Mouse (Mus musculus) cerebellum, adult (tissue): ENCODE data around the gene Mogs.

Experiments
- ATAC-seq: cut with Nextera tagmentation; 2 replicates; pipeline ENCODE4 v1.9.2; 2017; ENCODE audit warnings: mild to moderate bottlenecking, moderate library complexity, mixed read lengths; ENCODE audit not compliant: insufficient number of reproducible peaks, low FRiP score, low TSS enrichment

Gene Mogs

GRCm38 (mm10) chr6:83120930-83121862 lies 5.9 kb downstream of the Mogs start, which contains the start of gene Wbp1:
TSS of gene Wbp1 (minus strand) at chr6:83121559.
- peak; percentile 95 for ATAC-seq

DNA sequence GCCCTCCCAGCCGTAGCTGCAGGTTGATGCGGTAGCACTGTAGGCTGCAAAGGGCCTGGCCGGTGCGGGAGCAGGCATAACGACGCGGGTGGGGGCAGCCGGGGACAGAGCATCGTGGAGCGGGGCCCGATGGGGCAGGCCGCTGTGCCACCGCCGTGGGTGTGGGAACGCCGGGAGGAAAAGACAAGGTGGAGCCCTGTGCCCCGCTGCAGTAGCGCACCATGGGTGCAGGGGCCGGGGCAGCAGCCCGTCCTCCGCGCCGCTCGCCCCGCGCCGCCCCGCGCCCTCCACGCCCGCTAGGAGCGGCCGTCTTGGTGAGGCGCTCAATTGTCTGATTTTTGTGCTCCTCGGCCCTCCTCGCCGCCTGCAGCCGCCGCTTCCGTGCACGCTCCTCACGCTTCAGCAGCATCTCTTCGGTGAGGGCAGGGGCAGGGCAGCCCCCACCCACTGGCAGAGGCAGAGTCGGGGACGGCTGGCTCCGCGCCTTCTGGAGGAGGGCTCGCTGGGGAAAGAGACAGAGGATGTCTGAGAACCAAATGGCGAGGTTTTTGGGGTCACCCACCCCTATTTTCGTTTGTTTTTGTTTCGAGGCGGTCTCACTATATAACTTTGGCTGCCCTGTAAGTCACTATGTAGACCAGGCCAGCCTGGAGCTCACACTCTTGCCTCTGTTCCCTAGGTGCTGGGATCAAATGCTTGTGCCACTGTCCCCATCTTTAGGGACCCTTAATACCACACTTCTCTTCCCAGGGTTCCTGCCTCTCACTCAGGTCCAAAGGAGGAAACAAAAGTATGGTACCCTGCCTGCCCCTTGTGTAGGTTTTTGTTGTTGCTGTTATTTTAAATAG lies 6.8 kb downstream of the Mogs start:
- ATAC-seq = no peak; the same call in 1 of the 2 replicates

GRCm38 (mm10) chr6:83122961-83123360 lies 7.7 kb downstream of the Mogs start:
- ATAC-seq = no peak

DNA sequence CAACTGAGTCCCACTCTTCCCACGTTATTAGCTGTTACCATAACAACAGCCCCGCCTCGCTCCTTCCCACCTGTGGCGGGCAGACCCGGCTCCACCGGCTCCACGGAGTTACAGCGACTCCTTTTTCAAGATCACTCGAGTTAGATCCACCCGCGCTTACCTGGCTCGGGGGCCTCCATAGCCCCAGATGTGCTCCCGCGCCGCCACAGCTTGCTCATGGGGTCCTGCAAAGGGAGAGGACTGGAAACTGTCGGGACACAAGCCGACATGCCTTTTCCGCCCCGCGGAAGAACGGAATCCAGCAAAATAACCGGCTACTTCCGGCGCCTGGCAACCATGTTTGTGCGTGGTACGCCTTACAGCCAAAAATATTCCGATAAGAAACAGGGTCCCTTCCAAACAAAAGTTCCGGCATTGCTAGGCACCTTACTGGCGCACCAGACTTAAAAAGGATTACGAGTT lies 9.6 kb downstream of the Mogs start:
- ATAC-seq = peak; percentile 32; the same call in 1 of the 2 replicates

DNA sequence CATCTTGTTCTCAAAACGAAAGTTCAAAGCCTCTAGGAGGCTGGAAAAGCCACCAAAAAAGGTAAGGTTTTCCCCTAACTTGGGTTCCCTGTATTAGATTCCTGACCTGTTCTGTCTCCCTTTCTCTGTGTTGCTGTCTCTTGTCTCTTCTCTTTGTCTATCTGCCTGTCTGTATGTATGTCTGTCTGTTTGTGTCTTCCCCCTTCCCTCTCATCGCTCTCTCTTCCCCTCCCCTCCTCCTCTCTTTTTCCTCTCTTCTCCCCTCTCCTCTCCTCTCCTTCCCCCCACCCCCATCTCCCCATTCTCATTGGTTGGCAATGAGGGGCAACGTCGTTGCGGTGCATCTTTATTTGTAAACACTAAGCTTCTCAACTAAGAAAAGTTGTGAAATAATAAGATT lies 10.0 kb downstream of the Mogs start, which contains the start of gene Ino80b:
Ino80b (minus strand) TSS at position 101 of the 400 bp plus-strand sequence.
- no peak for ATAC-seq

DNA sequence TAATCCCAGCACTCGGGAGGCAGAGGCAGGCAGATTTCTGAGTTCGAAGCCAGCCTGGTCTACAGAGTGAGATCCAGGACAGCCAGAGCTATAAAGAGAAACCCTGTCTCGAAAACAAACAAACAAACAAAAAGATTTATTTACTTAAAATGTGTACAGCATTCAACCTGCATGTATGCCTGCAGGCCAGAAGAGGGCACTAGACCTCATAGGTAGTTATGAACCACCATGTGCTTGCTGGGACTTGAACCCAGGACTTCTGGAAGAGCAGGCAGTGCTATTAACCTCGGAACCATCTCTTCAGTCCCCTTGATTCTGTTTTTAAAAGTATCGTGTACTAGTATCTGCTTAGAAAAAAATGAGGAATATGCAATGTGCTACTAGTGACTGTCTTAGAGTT lies 12.1 kb downstream of the Mogs start:
- ATAC-seq = no peak

- ATAC-seq = no peak
These were observed 16.3 kb downstream of the Mogs start for GRCm38 (mm10) chr6:83131469-83132034.

- no peak for ATAC-seq
These were observed 17.1 kb downstream of the Mogs start for GRCm38 (mm10) chr6:83132176-83132919.

GRCm38 (mm10) chr6:83134226-83134625 lies 18.9 kb downstream of the Mogs start:
- no peak for ATAC-seq

DNA sequence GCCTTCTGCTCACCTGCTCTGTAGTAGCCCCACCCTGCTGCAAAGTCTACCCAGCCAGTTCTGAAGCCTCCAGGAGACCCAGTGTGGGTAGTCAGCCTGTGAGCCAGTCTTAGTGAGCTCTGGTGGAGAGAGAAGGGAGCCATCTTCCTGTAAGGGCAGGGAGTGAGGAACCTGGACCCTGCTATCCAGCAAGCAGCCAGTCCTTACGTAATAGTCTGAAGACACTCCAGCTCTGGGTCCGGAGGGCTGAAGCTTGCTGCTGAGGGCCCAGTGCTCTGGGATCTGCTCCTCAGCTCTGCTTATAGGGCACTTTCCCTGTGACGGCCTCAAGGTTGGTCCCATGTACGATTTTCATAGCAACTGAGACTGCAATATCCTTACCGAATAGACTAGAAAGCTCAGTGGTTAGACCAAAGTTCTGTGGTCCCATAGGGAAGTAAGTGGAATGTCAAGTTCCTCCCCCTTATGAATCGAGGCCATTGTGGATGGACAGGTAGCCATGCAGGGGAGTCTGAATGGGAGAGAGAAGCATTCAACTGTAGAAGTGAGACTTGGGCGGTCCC lies 19.7 kb downstream of the Mogs start, which contains the start of gene Rtkn:
Rtkn (plus strand) TSS at position 513 of the 563 bp plus-strand sequence.
- ATAC-seq = no peak

- ATAC-seq = no peak; the same call in 1 of the 2 replicates
These were observed 20.4 kb downstream of the Mogs start for GRCm38 (mm10) chr6:83135571-83136161.

- ATAC-seq = no peak
These were observed 21.1 kb downstream of the Mogs start for GRCm38 (mm10) chr6:83136291-83136880.

GRCm38 (mm10) chr6:83136881-83137575 lies 21.7 kb downstream of the Mogs start:
- peak; percentile 45; the same call in 1 of the 2 replicates for ATAC-seq

DNA sequence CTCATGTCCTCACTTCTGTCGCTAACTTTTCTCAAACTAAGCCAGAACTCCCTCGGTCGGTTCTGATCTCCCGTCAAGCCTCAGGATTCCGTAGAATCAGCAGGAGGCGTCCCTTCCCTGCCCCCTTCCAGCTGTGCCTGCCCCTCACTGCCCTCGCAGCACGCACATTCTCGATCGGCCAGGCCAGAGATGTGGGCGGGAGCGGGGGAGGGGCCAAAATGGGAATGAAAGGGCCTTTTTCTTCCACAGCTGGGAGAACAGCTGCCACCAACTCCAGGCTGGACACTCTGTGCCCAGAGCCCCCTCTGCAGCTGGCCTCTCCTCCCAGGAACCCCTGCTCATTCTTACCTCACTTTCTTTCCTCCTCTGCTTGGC lies 22.3 kb downstream of the Mogs start:
- ATAC-seq = no peak

- ATAC-seq = no peak
These were observed 22.8 kb downstream of the Mogs start for GRCm38 (mm10) chr6:83138056-83138455.

DNA sequence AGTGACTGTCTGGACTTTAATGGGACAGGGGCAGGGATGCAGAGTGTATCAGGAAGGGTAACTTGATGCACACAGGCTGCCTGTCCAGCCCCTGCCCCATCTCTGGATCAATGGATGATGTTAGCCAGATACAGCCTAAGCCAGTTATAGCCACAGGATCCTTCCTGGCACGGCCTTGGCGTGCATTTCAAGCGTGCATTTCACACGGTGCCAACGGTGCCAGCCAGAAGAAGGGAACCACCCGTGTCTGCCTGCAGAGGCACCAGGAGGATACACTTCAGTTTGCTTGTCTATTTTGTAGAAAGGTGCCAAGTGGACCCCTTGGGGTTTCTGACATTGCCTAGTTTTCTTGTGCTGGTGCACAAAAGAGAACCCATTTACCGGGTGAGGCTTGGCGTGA lies 24.7 kb downstream of the Mogs start:
- ATAC-seq = no peak

DNA sequence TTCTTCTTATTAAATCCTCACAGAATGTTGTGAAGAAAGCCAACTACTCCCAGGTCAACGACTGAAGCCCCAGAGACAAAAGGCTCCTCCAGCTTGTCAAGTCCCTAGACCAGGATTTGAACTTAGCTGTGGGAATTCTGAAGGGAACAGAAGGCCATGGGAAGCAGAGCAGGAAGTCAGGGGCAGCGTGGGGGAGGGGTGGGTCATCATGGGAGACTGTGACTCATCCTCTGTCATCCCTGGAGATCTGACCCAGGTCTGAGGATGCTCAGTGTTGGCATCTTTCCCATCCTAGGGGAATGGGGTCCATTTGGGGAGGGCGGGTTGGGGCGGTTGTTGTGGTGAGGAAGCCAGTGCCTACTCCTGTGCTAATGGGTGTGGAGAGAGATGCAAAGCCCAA lies 26.3 kb downstream of the Mogs start:
- ATAC-seq = no peak

DNA sequence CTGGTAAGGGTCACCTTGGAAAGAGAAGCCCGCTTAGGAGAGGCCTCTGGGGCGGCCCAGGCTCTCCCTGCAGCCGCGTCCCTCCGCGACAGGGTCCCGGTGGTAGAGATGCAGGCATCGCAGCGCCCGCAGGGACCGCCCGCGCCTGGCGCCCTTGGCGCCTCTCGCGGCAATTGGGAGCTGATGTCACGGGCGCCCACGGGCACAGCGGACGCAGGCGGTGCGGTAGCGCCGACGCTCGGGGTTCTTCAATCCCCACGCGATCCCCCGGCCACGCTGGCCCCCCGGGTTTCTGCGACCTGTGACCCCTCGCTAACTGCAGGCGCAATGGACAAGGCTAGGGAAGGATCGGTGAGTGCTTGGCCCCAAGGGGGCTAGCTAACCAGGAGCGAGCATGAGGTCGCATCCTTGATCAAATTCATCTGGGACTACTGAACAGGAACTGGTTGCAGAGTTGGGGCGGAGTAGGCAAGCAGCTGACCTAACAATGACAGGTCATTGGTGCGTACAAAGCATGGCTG lies 27.0 kb downstream of the Mogs start:
- ATAC-seq = no peak
